Mouse (Mus musculus): Measurements from ENCODE around the gene Gm21760.
"Not testable (repeated sequence)": the region's sequence is repeated elsewhere in the genome, so short reads cannot be mapped to it uniquely, and the experiment has no call there.

Gm21760 gene

DNA sequence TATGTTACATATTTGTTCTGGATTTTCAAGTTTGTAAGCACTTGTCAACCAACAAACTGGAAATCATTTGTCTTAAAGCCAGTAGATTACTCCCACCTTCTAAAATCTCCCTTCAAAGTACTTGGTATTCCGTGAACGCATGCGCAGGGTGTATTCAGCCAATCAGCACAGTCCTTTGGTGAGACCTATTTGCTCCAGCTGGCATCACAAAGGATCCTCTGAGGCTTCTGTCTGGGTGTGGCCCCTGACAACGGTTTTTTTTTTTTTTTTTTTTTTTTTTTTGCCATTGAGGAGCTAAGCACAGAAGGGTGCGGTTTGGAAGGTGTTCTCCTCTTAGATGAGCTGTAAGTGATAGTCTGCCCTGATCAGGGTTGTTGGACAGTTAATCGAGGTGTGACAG, at the start of gene Gm21760:
Gene Gm21760, plus strand, starts transcription at position 301 of the 400 bp plus-strand sequence.
- DNase-seq = not testable (repeated sequence)

Measured in thymus, postnatal 14 days (tissue).